In genomic region chr13:24490041-24490440, GRCm38 (mm10) we compare ENCODE assay signal across 26 mouse cellular contexts.
"Had no signal": no experiment of that assay in that cellular context is flagged by ENCODE, and none has a peak within 500 bp of the region (broad histone marks: within the 10 kb centered on the region; RNA-seq: fewer than 3 reads in every experiment).

No protein-coding gene starts in this region.

- H3K27me3 ChIP-seq: heart, embryonic 15.5 days; hindbrain, embryonic 13.5 days; kidney, embryonic 15.5 days; limb, embryonic 12.5 days; liver, embryonic 13.5 days had no signal

- H3K4me3 ChIP-seq: heart, adult 2 months; heart, embryonic 13.5 days; heart, embryonic 15.5 days; hindbrain, embryonic 13.5 days; kidney, embryonic 15.5 days; left cerebral cortex, adult 2 months; limb, embryonic 10.5 days; limb, embryonic 12.5 days; liver, embryonic 13.5 days had no signal

- H3K27ac ChIP-seq: heart, adult 2 months; heart, embryonic 13.5 days; heart, embryonic 15.5 days; hindbrain, embryonic 13.5 days; kidney, embryonic 15.5 days; kidney, postnatal 0 days; left cerebral cortex, adult 2 months; limb, embryonic 10.5 days; limb, embryonic 12.5 days; liver, embryonic 13.5 days had no signal

- H3K9me3 ChIP-seq: heart, embryonic 13.5 days; heart, embryonic 15.5 days; hindbrain, embryonic 13.5 days; kidney, embryonic 15.5 days; limb, embryonic 10.5 days; limb, embryonic 12.5 days; liver, embryonic 13.5 days had no signal

- DNase-seq: forebrain, postnatal 0 days; gastrocnemius, postnatal 14 days; gastrocnemius, postnatal 36 days; heart, adult 11 months; heart, adult 2 months; heart, postnatal 14 days; heart, postnatal 36 days; kidney, adult 11 months; kidney, adult 2 months; kidney, adult 9 months; kidney, postnatal 14 days; kidney, postnatal 36 days; layer of hippocampus, adult 9-11 months; liver; liver, embryonic 13.5 days had no signal

- H3K4me1 ChIP-seq: heart, embryonic 15.5 days; kidney, embryonic 15.5 days; limb, embryonic 12.5 days had no signal

- H3K9ac ChIP-seq: forebrain, postnatal 0 days; heart, embryonic 13.5 days; heart, embryonic 15.5 days; hindbrain, embryonic 13.5 days; kidney, embryonic 15.5 days; limb, embryonic 12.5 days; liver, embryonic 13.5 days had no signal

- H3K36me3 ChIP-seq: heart, embryonic 13.5 days; heart, embryonic 15.5 days; hindbrain, embryonic 13.5 days; kidney, embryonic 15.5 days; limb, embryonic 10.5 days; limb, embryonic 12.5 days; liver, embryonic 13.5 days had no signal

- ATAC-seq: forebrain, postnatal 0 days; hindbrain, embryonic 16.5 days had no signal

- H3K4me2 ChIP-seq: heart, embryonic 11.5 days; heart, embryonic 13.5 days; heart, embryonic 15.5 days; hindbrain, embryonic 13.5 days; kidney, embryonic 15.5 days; limb, embryonic 12.5 days; liver, embryonic 11.5 days; liver, embryonic 13.5 days had no signal
